In the genomic region with DNA sequence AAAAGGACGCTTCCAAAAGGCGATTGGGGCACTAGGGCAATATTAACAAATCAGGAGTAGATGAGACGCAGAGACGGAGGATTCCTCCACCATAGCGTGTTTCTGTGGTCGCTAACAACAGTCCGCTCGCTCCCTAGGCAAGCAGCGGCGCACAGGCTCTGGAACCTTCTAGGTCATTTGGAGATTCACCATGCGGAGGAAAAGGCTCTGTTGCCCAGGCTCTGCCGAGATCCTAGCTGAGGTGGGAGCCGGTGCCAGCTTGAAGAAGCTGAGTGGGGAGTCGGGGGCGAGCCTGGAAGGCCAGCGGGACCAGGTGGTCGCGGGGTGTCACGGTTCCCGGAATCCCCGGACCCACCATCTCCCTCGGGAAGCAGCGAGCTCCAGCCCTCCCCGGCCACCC, we compare ENCODE assay signal across 8 mouse cellular contexts. TPM values are rescaled to one million over a fixed set of nuclear protein-coding genes. Genes with fewer than 3 reads are reported as not detected.
DNase-seq lines count a peak whose midpoint lies in the region; ATAC-seq lines count a peak whose summit lies in the region.

No protein-coding gene starts in this region.

- DNase-seq in layer of hippocampus, adult 18-20 months (ENCODE audit: low spot score in 2 of 2), result peak; percentile 47 to 56
- no peak for DNase-seq in layer of hippocampus, adult 11-12 months (ENCODE audit: low spot score)
- DNase-seq in NIH3T3 (ENCODE audit: low read depth), result peak; percentile 63
- no peak for DNase-seq in frontal cortex, postnatal 25 days (ENCODE audit: low spot score in 2 of 2)
- no peak for DNase-seq in right cerebral cortex, adult 2 months (ENCODE audit: low spot score in 2 of 2)

- no peaks in the 10 kb centered on the region for H3K27me3 ChIP-seq in forebrain, embryonic 15.5 days
- no peaks in the 10 kb centered on the region for H3K27me3 ChIP-seq in limb, embryonic 13.5 days
- H3K27me3 ChIP-seq in neural tube, embryonic 12.5 days (replicated peaks), result no peaks in the 10 kb centered on the region

- under 1% methylated on average over 24 of the region's 24 CpGs for WGBS in forebrain, embryonic 15.5 days
- under 1% methylated on average over 22 of the region's 24 CpGs for WGBS in limb, embryonic 13.5 days
- WGBS in neural tube, embryonic 12.5 days, result under 1% methylated on average over 24 of the region's 24 CpGs

- H3K4me1 ChIP-seq in forebrain, embryonic 15.5 days, result peaks cover 22% of the 10 kb centered on the region
- H3K4me1 ChIP-seq in limb, embryonic 13.5 days, result peaks cover 23% of the 10 kb centered on the region
- peaks cover 20% of the 10 kb centered on the region for H3K4me1 ChIP-seq in neural tube, embryonic 12.5 days

- H3K9ac ChIP-seq in forebrain, embryonic 15.5 days (replicated peaks), result peak overlapping the region; percentile 69
- H3K9ac ChIP-seq in limb, embryonic 13.5 days, result peak overlapping the region; percentile 84
- peak overlapping the region; percentile 74 for H3K9ac ChIP-seq in neural tube, embryonic 12.5 days

- peak overlapping the region; percentile 87 for H3K27ac ChIP-seq in forebrain, embryonic 15.5 days (replicated peaks)
- peak overlapping the region; percentile 89 for H3K27ac ChIP-seq in limb, embryonic 13.5 days
- H3K27ac ChIP-seq in neural tube, embryonic 12.5 days, result peak overlapping the region; percentile 53; the same call in 1 of the 2 replicates

- H3K4me3 ChIP-seq in forebrain, embryonic 15.5 days, result peak overlapping the region; percentile 63
- H3K4me3 ChIP-seq in limb, embryonic 13.5 days, result peak overlapping the region; percentile 81
- H3K4me3 ChIP-seq in neural tube, embryonic 12.5 days, result peak overlapping the region; percentile 68

- H3K9me3 ChIP-seq in forebrain, embryonic 15.5 days, result no peaks in the 10 kb centered on the region
- H3K9me3 ChIP-seq in limb, embryonic 13.5 days, result no peaks in the 10 kb centered on the region
- no peaks in the 10 kb centered on the region for H3K9me3 ChIP-seq in neural tube, embryonic 12.5 days

- H3K4me2 ChIP-seq in forebrain, embryonic 15.5 days (replicated peaks), result peak overlapping the region; percentile 78
- peak overlapping the region; percentile 82 for H3K4me2 ChIP-seq in limb, embryonic 13.5 days (replicated peaks)
- H3K4me2 ChIP-seq in neural tube, embryonic 12.5 days (replicated peaks), result peak overlapping the region; percentile 92

- ATAC-seq in forebrain, embryonic 15.5 days (replicated peaks), result no peak; the same call in 1 of the 2 replicates
- ATAC-seq in limb, embryonic 13.5 days (ENCODE audit: low FRiP score, low read depth), result no peak
- ATAC-seq in neural tube, embryonic 12.5 days (ENCODE audit: low FRiP score, low read depth), result no peak

- H3K36me3 ChIP-seq in forebrain, embryonic 15.5 days, result peaks cover 19% of the 10 kb centered on the region
- peaks cover 31% of the 10 kb centered on the region for H3K36me3 ChIP-seq in limb, embryonic 13.5 days
- H3K36me3 ChIP-seq in neural tube, embryonic 12.5 days, result peaks cover 23% of the 10 kb centered on the region

RNA-seq across cellular contexts. Expression of a gene that starts 0.6 kb away (rescaled TPM):
- total RNA-seq in layer of hippocampus, adult 18-20 months (2021), result 100 to 1,000 TPM; 380 to 402 TPM
- 108 and 112 TPM in 2 replicates for polyA plus RNA-seq in forebrain, embryonic 15.5 days (2015; fragmentation: Nextera tagmentation; extraction: Ambion mirVana)
- 57.9 and 72.5 TPM in 2 replicates for polyA plus RNA-seq in limb, embryonic 13.5 days (2015; fragmentation: Nextera tagmentation; extraction: Ambion mirVana)
- 96.7 and 99.8 TPM in 2 replicates for polyA plus RNA-seq in neural tube, embryonic 12.5 days (2016; fragmentation: Nextera tagmentation; extraction: Ambion mirVana)

RNA-seq across cellular contexts. Expression of a gene that starts 42.5 kb away (rescaled TPM):
- total RNA-seq in layer of hippocampus, adult 18-20 months (2021), result 10 to 100 TPM; 12.2 to 14.2 TPM
- 12.8 and 13.2 TPM in 2 replicates for polyA plus RNA-seq in forebrain, embryonic 15.5 days (2015; fragmentation: Nextera tagmentation; extraction: Ambion mirVana)
- 15.6 and 15.7 TPM in 2 replicates for polyA plus RNA-seq in limb, embryonic 13.5 days (2015; fragmentation: Nextera tagmentation; extraction: Ambion mirVana)
- 13.6 and 15.2 TPM in 2 replicates for polyA plus RNA-seq in neural tube, embryonic 12.5 days (2016; fragmentation: Nextera tagmentation; extraction: Ambion mirVana)

Comparison
In these comparisons a context has a peak if more than half of its experiments do, and no peak if none do; other contexts are left out.
1. DNase-seq: peak in layer of hippocampus, adult 18-20 months (2 of 2) and NIH3T3 (single experiment); none in layer of hippocampus, adult 11-12 months (single experiment), frontal cortex, postnatal 25 days (0 of 2) and right cerebral cortex, adult 2 months (0 of 2).
2. Peak in every context shown above with its lines, with median percentiles within 50 percentile points of each other: H3K27ac ChIP-seq, H3K4me2 ChIP-seq, H3K4me3 ChIP-seq and H3K9ac ChIP-seq.